Mouse (Mus musculus) lung, postnatal 0 days (tissue): Measurements from ENCODE around the gene Kif3b.
A peak's percentile ranks its signal among the peaks of the same experiment; 100 is the strongest.

Source experiments
- CTCF ChIP-seq: IDR thresholded peaks from 2 replicates; pipeline ENCODE4 v1.5.1; 2016; ENCODE audit warnings: antibody characterized with exemption, mild to moderate bottlenecking
- EP300 ChIP-seq: IDR thresholded peaks from 2 replicates; pipeline ENCODE4 v1.6.1; 2016; ENCODE audit warnings: antibody characterized with exemption, mild to moderate bottlenecking, control low read depth

- no peak for TF ChIP-seq CTCF
- peak; percentile 80 for TF ChIP-seq EP300
Measured at GRCm38 (mm10) chr2:153350552-153351181, 59.5 kb downstream of the Kif3b start.
